Mouse (Mus musculus) limb, embryonic 14.5 days (tissue): ENCODE measurements around the gene B3gnt7. TPM values are rescaled to one million over a fixed set of nuclear protein-coding genes. Genes with fewer than 3 reads are reported as not detected.

Source experiments
- ATAC-seq: fragments of 200-750 bp; cut with Nextera tagmentation; 2 replicates; pipeline ENCODE4 v1.8.0; 2017; ENCODE audit warnings: low read depth, moderate number of reproducible peaks, moderate TSS enrichment; ENCODE audit not compliant: low FRiP score
- DNase-seq: peaks from one replicate; pipeline ENCODE4 v3.0.0-alpha.2; 2015; ENCODE audit warnings: low spot score
- H3K27ac ChIP-seq: fragments of 300-500 bp; sonication (generic); replicated peaks from 2 replicates; pipeline ENCODE4 v1.5.1; 2014; ENCODE audit warnings: low read depth, mild to moderate bottlenecking, low read length, moderate library complexity, mixed read lengths
- H3K27me3 ChIP-seq: fragments of 300-500 bp; sonication (generic); 2 replicates; pipeline ENCODE4 v1.6.1; 2014; ENCODE audit warnings: low read length, mixed read lengths; ENCODE audit not compliant: control insufficient read depth, insufficient read depth
- H3K36me3 ChIP-seq: fragments of 300-500 bp; sonication (generic); 2 replicates; pipeline ENCODE4 v1.6.1; 2014; ENCODE audit warnings: mild to moderate bottlenecking, low read length, moderate library complexity, mixed read lengths; ENCODE audit not compliant: control insufficient read depth, insufficient read depth
- H3K4me1 ChIP-seq: fragments of 300-500 bp; sonication (generic); 2 replicates; pipeline ENCODE4 v1.6.1; 2014; ENCODE audit warnings: antibody characterized with exemption, low read length, mixed read lengths; ENCODE audit not compliant: control insufficient read depth, insufficient read depth
- H3K4me2 ChIP-seq: fragments of 300-500 bp; sonication (generic); replicated peaks from 2 replicates; pipeline ENCODE4 v1.6.1; 2014; ENCODE audit warnings: low read depth, mild to moderate bottlenecking, low read length, moderate library complexity; ENCODE audit not compliant: severe bottlenecking
- H3K4me3 ChIP-seq: fragments of 300-500 bp; sonication (generic); replicated peaks from 2 replicates; pipeline ENCODE4 v1.5.1; 2014; ENCODE audit warnings: low read length
- H3K9ac ChIP-seq: fragments of 300-500 bp; sonication (generic); 2 replicates; pipeline ENCODE4 v1.6.1; 2014; ENCODE audit warnings: mild to moderate bottlenecking, low read depth, low read length, moderate library complexity; ENCODE audit not compliant: severe bottlenecking
- H3K9me3 ChIP-seq: fragments of 300-500 bp; sonication (generic); 2 replicates; pipeline ENCODE4 v1.6.1; 2016; ENCODE audit warnings: low read length; ENCODE audit not compliant: control insufficient read depth
- POLR2A ChIP-seq: fragments of 200-500 bp; IDR thresholded peaks from 2 replicates; pipeline ENCODE4 v1.8.0; 2012; ENCODE audit warnings: inconsistent platforms, mild to moderate bottlenecking, moderate library complexity, borderline replicate concordance; ENCODE audit not compliant: insufficient read depth, insufficient read length; ENCODE audit errors: extremely low read depth
- WGBS: fragments of 180-500 bp; shearing (Covaris S2); extraction: QIAGEN DNeasy Blood & Tissue Kit; methylation state at CpG from one replicate; pipeline ENCODE4 v1.1.7; 2014; 5-methylcytosine and 5-hydroxymethylcytosine counted together
- polyA plus RNA-seq, 2 experiments: library from polyadenylated mRNA; depleted of rRNA in 1 of 2; stranded (reverse) in 1 of 2; unstranded in 1 of 2; fragments of >200 nt; fragmentation: Nextera tagmentation in 1 of 2; extraction: Ambion mirVana in 1 of 2; gene quantifications; 2 replicates each; pipeline versions ENCODE4 v1.2.1 to v1.2.3; 2012 to 2014

B3gnt7 gene
- polyA plus RNA-seq (2012; rRNA removed) = 9.7 and 13.2 TPM in 2 replicates
- 7.1 and 7.7 TPM in 2 replicates for polyA plus RNA-seq (2014; fragmentation: Nextera tagmentation; extraction: Ambion mirVana)

DNA sequence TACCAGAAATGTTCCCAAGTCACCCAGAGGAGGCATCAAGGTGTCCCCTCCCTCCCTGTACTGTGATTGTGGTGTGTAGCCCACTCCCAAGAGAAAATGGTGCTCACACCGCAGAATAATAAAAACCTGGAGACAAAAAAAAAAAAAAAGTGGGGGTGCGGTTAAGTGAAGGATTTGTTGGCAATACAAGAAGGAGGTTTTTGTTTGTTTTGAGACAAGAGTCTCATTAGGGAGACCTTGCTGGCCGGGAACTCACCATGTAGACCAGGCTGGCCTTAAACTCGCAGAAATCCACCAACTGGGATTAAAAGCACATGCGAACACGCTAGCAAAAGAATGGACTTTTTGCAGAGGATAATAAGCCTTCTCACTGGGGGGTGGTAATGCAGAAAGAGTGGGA lies at the start of gene B3gnt7:
B3gnt7 (plus strand) TSS at position 301 of the 400 bp plus-strand sequence.
- H3K4me3 ChIP-seq = peak within 1 kb of the TSS; percentile 70
- no peaks in the 10 kb centered on the region for H3K9me3 ChIP-seq
- peak within 1 kb of the TSS; percentile 67 for H3K9ac ChIP-seq
- H3K36me3 ChIP-seq = 0 out of 2 replicates have a peak, but pooled peaks cover 7% of the 10 kb centered on the region
- DNase-seq (no peak), ATAC-seq (no peak)
- peaks cover 6% of the 10 kb centered on the region; the same call in 1 of the 2 replicates for H3K4me1 ChIP-seq
- peaks cover 6% of the 10 kb centered on the region; the same call in 1 of the 2 replicates for H3K27me3 ChIP-seq
- no peak within 1 kb of the TSS for H3K27ac ChIP-seq
- peak within 1 kb of the TSS; percentile 97 for H3K4me2 ChIP-seq
- no peak for TF ChIP-seq POLR2A
- 35% methylated on average over 6 of the region's 6 CpGs for WGBS

DNA sequence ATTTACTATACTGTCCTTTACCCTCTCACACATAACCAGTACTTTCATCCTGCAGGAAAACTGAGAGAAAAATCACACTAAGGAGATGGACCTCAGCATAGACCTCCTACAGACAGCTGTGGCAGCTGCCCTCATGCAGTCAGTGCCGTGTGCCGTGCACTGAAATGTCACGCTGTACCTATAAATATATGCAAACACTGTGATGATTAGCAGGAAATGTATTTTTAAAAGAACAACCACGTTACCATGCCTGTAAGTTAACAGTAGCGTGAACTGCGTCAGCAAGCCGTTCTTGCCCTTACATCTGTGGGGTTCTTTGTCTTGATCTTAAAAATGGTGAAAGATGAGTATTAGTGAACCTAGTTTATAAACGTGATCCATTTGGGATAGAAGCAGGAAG lies 49.2 kb upstream of the B3gnt7 start:
- WGBS = 81% methylated on average over 8 of the region's 8 CpGs
- ATAC-seq = no peak
- H3K4me3 ChIP-seq = no peak overlapping the region

DNA sequence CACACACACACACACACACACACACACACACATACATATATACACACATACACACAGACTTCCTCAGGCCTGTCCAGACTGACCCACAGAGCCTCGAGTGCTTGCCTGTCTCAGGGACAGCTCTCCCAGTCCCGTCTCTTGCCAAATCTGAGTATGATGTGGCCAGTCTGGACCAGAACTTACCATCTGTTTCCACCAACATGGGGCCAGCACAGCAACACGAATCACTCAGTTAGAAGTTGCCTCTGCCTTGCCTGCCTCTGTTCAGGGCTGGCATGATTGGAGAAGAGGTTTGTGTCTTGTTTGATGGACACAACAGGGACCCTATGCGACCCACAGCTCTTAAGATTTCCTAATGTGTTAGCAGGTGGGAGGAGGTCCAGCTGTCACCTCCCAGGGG lies 46.3 kb upstream of the B3gnt7 start:
- no peak overlapping the region for H3K9ac ChIP-seq
- DNase-seq (no peak), ATAC-seq (no peak)
- no peaks in the 10 kb centered on the region for H3K9me3 ChIP-seq
- H3K4me1 ChIP-seq = no peaks in the 10 kb centered on the region
- no peak overlapping the region for H3K4me3 ChIP-seq
- no peak overlapping the region for H3K27ac ChIP-seq
- WGBS = 76% methylated on average over 4 of the region's 4 CpGs
- H3K36me3 ChIP-seq = peaks cover 4% of the 10 kb centered on the region
- no peak overlapping the region for H3K4me2 ChIP-seq
- TF ChIP-seq POLR2A = no peak
- H3K27me3 ChIP-seq = no peaks in the 10 kb centered on the region

More for the DNA sequence above, 49.2 kb upstream of the B3gnt7 start:
- DNase-seq = no peak
- H3K9me3 ChIP-seq = no peaks in the 10 kb centered on the region
- H3K27ac ChIP-seq = no peak overlapping the region
- H3K4me1 ChIP-seq = no peaks in the 10 kb centered on the region
- H3K4me2 ChIP-seq = no peak overlapping the region
- H3K36me3 ChIP-seq = peaks cover 14% of the 10 kb centered on the region
- H3K9ac ChIP-seq = no peak overlapping the region
- TF ChIP-seq POLR2A = no peak
- H3K27me3 ChIP-seq = no peaks in the 10 kb centered on the region

DNA sequence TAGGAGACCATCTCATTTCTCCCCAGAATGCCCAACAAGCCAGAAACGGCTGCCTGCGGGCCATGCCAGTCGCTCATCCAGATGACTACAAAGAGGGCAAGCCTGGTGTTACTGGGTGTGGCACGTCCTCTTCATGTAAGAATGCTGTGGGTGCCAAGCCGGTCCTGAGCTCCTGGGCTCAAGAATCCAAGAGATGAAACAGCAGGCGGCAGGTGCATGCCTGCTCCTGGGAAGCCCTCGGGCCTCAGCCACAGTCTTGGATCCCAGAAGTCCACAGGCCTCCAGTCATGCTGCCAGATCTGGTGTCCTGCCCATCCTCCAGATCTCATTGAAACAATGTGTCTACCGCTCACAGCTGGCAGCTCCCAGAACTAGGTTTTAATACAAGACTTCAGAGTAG lies 45.4 kb upstream of the B3gnt7 start:
- Histone ChIP-seq H3K27me3 (no peaks in the 10 kb centered on the region), H3K27ac (no peak overlapping the region), H3K4me2 (no peak overlapping the region), H3K9ac (no peak overlapping the region), H3K9me3 (no peaks in the 10 kb centered on the region), H3K36me3 (peaks cover 4% of the 10 kb centered on the region), H3K4me1 (no peaks in the 10 kb centered on the region), H3K4me3 (no peak overlapping the region)
- ATAC-seq = no peak
- WGBS = 84% methylated on average over 8 of the region's 8 CpGs
- no peak for TF ChIP-seq POLR2A
- no peak for DNase-seq

DNA sequence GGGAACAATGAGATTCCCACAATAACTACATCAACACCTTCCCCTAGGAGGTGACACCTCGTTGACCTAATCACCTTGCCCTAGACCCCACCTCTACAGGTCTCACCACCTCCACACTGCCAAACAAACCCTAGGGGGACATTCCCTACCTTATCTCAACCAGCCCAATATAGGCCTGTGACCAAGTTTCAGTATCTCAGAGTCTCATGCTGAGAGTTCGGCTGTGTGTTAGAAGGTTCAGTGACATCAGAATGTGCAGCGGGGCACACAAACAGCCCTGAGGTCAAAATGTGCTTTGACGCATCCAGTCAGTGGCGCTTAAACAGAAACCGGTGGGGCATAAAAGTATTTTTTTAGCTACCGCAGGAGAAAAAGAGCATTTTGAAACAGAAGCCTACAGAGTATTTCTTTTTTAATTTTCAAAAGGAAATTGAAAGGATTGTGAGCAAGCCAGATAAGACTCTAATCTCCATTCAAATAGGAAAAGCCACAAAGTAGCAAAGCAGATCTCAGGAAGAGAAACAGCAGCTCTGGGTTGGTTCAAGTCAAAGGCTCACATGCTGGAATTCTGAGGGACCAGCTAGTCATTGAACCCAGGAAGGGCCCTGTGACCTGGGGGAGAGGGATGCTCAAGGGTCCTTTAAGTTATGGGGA lies 44.3 kb upstream of the B3gnt7 start:
- H3K9ac ChIP-seq = no peak overlapping the region
- 80% methylated on average over 7 of the region's 7 CpGs for WGBS
- H3K27ac ChIP-seq = no peak overlapping the region
- H3K4me1 ChIP-seq = no peaks in the 10 kb centered on the region
- no peak overlapping the region for H3K4me3 ChIP-seq
- ATAC-seq (no peak), DNase-seq (no peak)
- peaks cover 4% of the 10 kb centered on the region for H3K36me3 ChIP-seq
- no peak for TF ChIP-seq POLR2A
- no peak overlapping the region for H3K4me2 ChIP-seq
- H3K27me3 ChIP-seq = no peaks in the 10 kb centered on the region
- H3K9me3 ChIP-seq = no peaks in the 10 kb centered on the region
